Mouse (Mus musculus): ENCODE data around the gene Kalrn. TPM values are rescaled to one million over a fixed set of nuclear protein-coding genes. Genes with fewer than 3 reads are reported as not detected.

Gene Kalrn
- polyA plus RNA-seq, 1 experiment from 2014 or later, result 19.3 TPM

GRCm38 (mm10) chr16:34469277-34469868 lies 104.0 kb downstream of the Kalrn start:
- no peaks in the 10 kb centered on the region for H3K36me3 ChIP-seq
- WGBS, result 34% methylated on average over 8 of the region's 8 CpGs
- H3K4me1 ChIP-seq, result peaks cover 16% of the 10 kb centered on the region
- no peak overlapping the region for H3K4me2 ChIP-seq
- no peaks in the 10 kb centered on the region for H3K9me3 ChIP-seq
- no peak overlapping the region for H3K27ac ChIP-seq
- no peak overlapping the region for H3K4me3 ChIP-seq (replicated peaks)
- H3K9ac ChIP-seq, result no peak overlapping the region
- H3K27me3 ChIP-seq (replicated peaks), result no peaks in the 10 kb centered on the region
- peak; percentile 60; the same call in 1 of the 2 replicates for ATAC-seq (ENCODE audit: insufficient read depth, low FRiP score, low read depth)

- ATAC-seq (ENCODE audit: insufficient read depth, low FRiP score, low read depth), result no peak
- Histone ChIP-seq H3K4me2 (no peak overlapping the region), H3K4me3 (replicated peaks) (no peak overlapping the region), H3K9ac (no peak overlapping the region), H3K9me3 (no peaks in the 10 kb centered on the region), H3K27ac (no peak overlapping the region), H3K4me1 (peaks cover 23% of the 10 kb centered on the region), H3K27me3 (replicated peaks) (no peaks in the 10 kb centered on the region), H3K36me3 (no peaks in the 10 kb centered on the region)
- WGBS, result 36% methylated on average over 4 of the region's 4 CpGs
Measured at GRCm38 (mm10) chr16:34466649-34467048, 106.7 kb downstream of the Kalrn start.

- peak; percentile 75 for ATAC-seq (ENCODE audit: insufficient read depth, low FRiP score, low read depth)
- H3K27ac ChIP-seq, result peak overlapping the region; percentile 24; the same call in 1 of the 2 replicates
Measured at GRCm38 (mm10) chr16:34456314-34456713, 117.0 kb downstream of the Kalrn start.

GRCm38 (mm10) chr16:34445666-34446065 lies 127.7 kb downstream of the Kalrn start:
- Histone ChIP-seq H3K4me2 (no peak overlapping the region), H3K27ac (no peak overlapping the region), H3K4me1 (peaks cover 18% of the 10 kb centered on the region; the same call in 1 of the 2 replicates), H3K9me3 (no peaks in the 10 kb centered on the region), H3K9ac (no peak overlapping the region), H3K4me3 (replicated peaks) (no peak overlapping the region), H3K27me3 (replicated peaks) (no peaks in the 10 kb centered on the region), H3K36me3 (no peaks in the 10 kb centered on the region)
- ATAC-seq (ENCODE audit: insufficient read depth, low FRiP score, low read depth), result no peak
- WGBS, result 55% methylated on average over 7 of the region's 7 CpGs

More at GRCm38 (mm10) chr16:34456314-34456713, 117.0 kb downstream of the Kalrn start:
- no peak overlapping the region for H3K9ac ChIP-seq
- H3K4me1 ChIP-seq, result peaks cover 17% of the 10 kb centered on the region
- H3K4me2 ChIP-seq, result 0 out of 2 replicates have a peak overlapping the region, but pooled peaks have one; percentile 8
- 33% methylated on average over 7 of the region's 7 CpGs for WGBS
- no peaks in the 10 kb centered on the region for H3K9me3 ChIP-seq
- no peaks in the 10 kb centered on the region for H3K27me3 ChIP-seq (replicated peaks)
- H3K4me3 ChIP-seq (replicated peaks), result no peak overlapping the region
- H3K36me3 ChIP-seq, result no peaks in the 10 kb centered on the region

- WGBS, result 37% methylated on average over 2 of the region's 2 CpGs
- H3K36me3 ChIP-seq, result no peaks in the 10 kb centered on the region
- H3K4me3 ChIP-seq (replicated peaks), result no peak overlapping the region
- no peaks in the 10 kb centered on the region for H3K9me3 ChIP-seq
- no peaks in the 10 kb centered on the region for H3K27me3 ChIP-seq (replicated peaks)
- H3K27ac ChIP-seq, result peak overlapping the region; percentile 86
- peaks cover 23% of the 10 kb centered on the region for H3K4me1 ChIP-seq
- H3K4me2 ChIP-seq, result no peak overlapping the region
- H3K9ac ChIP-seq, result no peak overlapping the region
- no peak for ATAC-seq (ENCODE audit: insufficient read depth, low FRiP score, low read depth)
Measured at GRCm38 (mm10) chr16:34441704-34442103, 131.6 kb downstream of the Kalrn start.

- no peaks in the 10 kb centered on the region for H3K36me3 ChIP-seq
- H3K4me2 ChIP-seq, result no peak overlapping the region
- peaks cover 22% of the 10 kb centered on the region for H3K4me1 ChIP-seq
- peak; percentile 95 for ATAC-seq (ENCODE audit: insufficient read depth, low FRiP score, low read depth)
- peak overlapping the region; percentile 86 for H3K27ac ChIP-seq
- no peaks in the 10 kb centered on the region for H3K9me3 ChIP-seq
- 16% methylated on average over 4 of the region's 4 CpGs for WGBS
- no peak overlapping the region for H3K9ac ChIP-seq
- no peak overlapping the region for H3K4me3 ChIP-seq (replicated peaks)
- no peaks in the 10 kb centered on the region for H3K27me3 ChIP-seq (replicated peaks)
Measured at GRCm38 (mm10) chr16:34440994-34441414, 132.3 kb downstream of the Kalrn start.

- no peak for ATAC-seq (ENCODE audit: insufficient read depth, low FRiP score, low read depth)
- Histone ChIP-seq H3K4me1 (peaks cover 21% of the 10 kb centered on the region), H3K27ac (peak overlapping the region; percentile 86), H3K9me3 (no peaks in the 10 kb centered on the region), H3K9ac (no peak overlapping the region), H3K4me2 (no peak overlapping the region), H3K4me3 (replicated peaks) (no peak overlapping the region), H3K27me3 (replicated peaks) (no peaks in the 10 kb centered on the region), H3K36me3 (no peaks in the 10 kb centered on the region)
- 70% methylated on average over 8 of the region's 8 CpGs for WGBS
Measured at GRCm38 (mm10) chr16:34440019-34440615, 133.2 kb downstream of the Kalrn start.

GRCm38 (mm10) chr16:34430131-34430530 lies 143.2 kb downstream of the Kalrn start:
- H3K27me3 ChIP-seq (replicated peaks), result no peaks in the 10 kb centered on the region
- whole genome bisulfite sequencing, result 79% methylated on average over 5 of the region's 5 CpGs

GRCm38 (mm10) chr16:34427654-34428053 lies 145.7 kb downstream of the Kalrn start:
- Histone ChIP-seq H3K4me1 (peaks cover 11% of the 10 kb centered on the region; the same call in 1 of the 2 replicates), H3K36me3 (no peaks in the 10 kb centered on the region), H3K4me2 (no peak overlapping the region), H3K27me3 (replicated peaks) (no peaks in the 10 kb centered on the region), H3K27ac (no peak overlapping the region), H3K4me3 (replicated peaks) (no peak overlapping the region), H3K9ac (no peak overlapping the region), H3K9me3 (no peaks in the 10 kb centered on the region)
- ATAC-seq (ENCODE audit: insufficient read depth, low FRiP score, low read depth), result no peak
- WGBS, result 65% methylated on average over 5 of the region's 5 CpGs

More at GRCm38 (mm10) chr16:34430131-34430530, 143.2 kb downstream of the Kalrn start:
- Histone ChIP-seq H3K27ac (no peak overlapping the region), H3K4me3 (replicated peaks) (no peak overlapping the region), H3K36me3 (no peaks in the 10 kb centered on the region), H3K4me1 (0 out of 2 replicates have a peak, but pooled peaks cover 8% of the 10 kb centered on the region), H3K9ac (no peak overlapping the region), H3K4me2 (no peak overlapping the region), H3K9me3 (no peaks in the 10 kb centered on the region)
- ATAC-seq (ENCODE audit: insufficient read depth, low FRiP score, low read depth), result no peak

- Histone ChIP-seq H3K27me3 (replicated peaks) (no peaks in the 10 kb centered on the region), H3K36me3 (no peaks in the 10 kb centered on the region), H3K9me3 (no peaks in the 10 kb centered on the region), H3K9ac (no peak overlapping the region), H3K4me2 (no peak overlapping the region), H3K27ac (no peak overlapping the region), H3K4me3 (replicated peaks) (no peak overlapping the region), H3K4me1 (peaks cover 16% of the 10 kb centered on the region)
- WGBS, result 31% methylated on average over 6 of the region's 6 CpGs
- no peak for ATAC-seq (ENCODE audit: insufficient read depth, low FRiP score, low read depth)
Measured at GRCm38 (mm10) chr16:34421473-34421872, 151.9 kb downstream of the Kalrn start.

GRCm38 (mm10) chr16:34417966-34418365 lies 155.4 kb downstream of the Kalrn start:
- peaks cover 26% of the 10 kb centered on the region for H3K4me1 ChIP-seq
- no peaks in the 10 kb centered on the region for H3K27me3 ChIP-seq (replicated peaks)
- H3K36me3 ChIP-seq, result no peaks in the 10 kb centered on the region
- WGBS, result 60% methylated on average over 3 of the region's 3 CpGs
- H3K9ac ChIP-seq, result no peak overlapping the region
- ATAC-seq (ENCODE audit: insufficient read depth, low FRiP score, low read depth), result no peak
- H3K4me3 ChIP-seq (replicated peaks), result no peak overlapping the region
- no peak overlapping the region for H3K4me2 ChIP-seq
- H3K27ac ChIP-seq, result no peak overlapping the region
- H3K9me3 ChIP-seq, result no peaks in the 10 kb centered on the region

- H3K4me1 ChIP-seq, result peaks cover 24% of the 10 kb centered on the region
Measured at GRCm38 (mm10) chr16:34417383-34417782, 155.9 kb downstream of the Kalrn start.

More at GRCm38 (mm10) chr16:34417383-34417782, 155.9 kb downstream of the Kalrn start:
- WGBS, result 81% methylated on average over 3 of the region's 3 CpGs
- Histone ChIP-seq H3K4me3 (replicated peaks) (no peak overlapping the region), H3K4me2 (no peak overlapping the region), H3K27ac (no peak overlapping the region), H3K9ac (no peak overlapping the region), H3K27me3 (replicated peaks) (no peaks in the 10 kb centered on the region), H3K9me3 (no peaks in the 10 kb centered on the region), H3K36me3 (no peaks in the 10 kb centered on the region)
- ATAC-seq (ENCODE audit: insufficient read depth, low FRiP score, low read depth), result no peak

All from stomach, embryonic 15.5 days (tissue).